In genomic region chr10:70855948-70856347, GRCm38 (mm10) we compare ENCODE assay signal across 28 mouse cellular contexts.
A peak's percentile ranks its signal among the peaks of the same experiment; 100 is the strongest.
DNase-seq lines count a peak whose midpoint lies in the region; TF ChIP-seq lines count a peak whose summit lies in the region.
"Had no signal": no experiment of that assay in that cellular context is flagged by ENCODE, and none has a peak within 500 bp of the region (broad histone marks: within the 10 kb centered on the region; RNA-seq: fewer than 3 reads in every experiment).

No protein-coding gene starts in this region.

- H3K27ac ChIP-seq in left cerebral cortex, adult 2 months = no peak overlapping the region; the same call in 1 of the 2 replicates
- H3K27ac ChIP-seq: embryonic facial prominence, embryonic 13.5 days; hindbrain, embryonic 10.5 days; intestine, embryonic 15.5 days; liver, embryonic 13.5 days; midbrain, embryonic 12.5 days had no signal

- DNase-seq in adrenal gland, postnatal 25 days = peak; percentile 40
- no peak for DNase-seq in adrenal gland, postnatal 10 days
- peak; percentile 21 to 43 for DNase-seq in left cerebral cortex, adult 2 months (ENCODE audit: extremely low spot score in 1 of 2, low spot score in 2 of 2)
- no peak for DNase-seq in left cerebral cortex, postnatal 10 days (ENCODE audit: extremely low spot score in 1 of 2, low spot score in 2 of 2)
- DNase-seq in 3T3-L1 (ENCODE audit: low read depth, low spot score) (peak; percentile 87), R1 (ENCODE audit: low read depth, low spot score) (peak; percentile 32)
- no peak for DNase-seq in heart, adult 11 months
- no peak for DNase-seq in kidney, postnatal 10 days
- DNase-seq: B cell, adult 2 months; cerebellum, adult 18-20 months; cerebellum, postnatal 36 days; embryo, embryonic 11 days; gastrocnemius, postnatal 10 days; heart, adult 18-20 months; heart, postnatal 10 days; kidney, adult 8-10 months; kidney, postnatal 25 days; liver, embryonic 13.5 days; lung, adult 2 months; lung, postnatal 14 days; right cerebral cortex, postnatal 14 days; thymus, adult 18-20 months; thymus, postnatal 4 days had no signal

- intact Hi-C loops in left cerebral cortex, adult 2 months (cut with DNase I) = no loop called here
- intact Hi-C loops in left cerebral cortex, postnatal 10 days (cut with DNase I) = no loop called here

- no peak overlapping the region for H3K4me3 ChIP-seq in left cerebral cortex, adult 2 months
- H3K4me3 ChIP-seq: embryonic facial prominence, embryonic 13.5 days; heart, embryonic 12.5 days; hindbrain, embryonic 10.5 days; intestine, embryonic 15.5 days; liver, embryonic 13.5 days; midbrain, embryonic 12.5 days had no signal

- TF ChIP-seq CTCF in left cerebral cortex, adult 2 months (IDR thresholded peaks at IDR 0.05) = no peak

Comparison
In these comparisons a context has a peak if more than half of its experiments do, and no peak if none do; other contexts are left out.
1. DNase-seq: peak in adrenal gland, postnatal 25 days (single experiment), left cerebral cortex, adult 2 months (2 of 2), 3T3-L1 (single experiment) and R1 (single experiment); none in adrenal gland, postnatal 10 days (single experiment), left cerebral cortex, postnatal 10 days (0 of 2), heart, adult 11 months (single experiment) and kidney, postnatal 10 days (single experiment).